Mouse (Mus musculus): ENCODE results near the gene Snx18. TPM values are rescaled to one million over a fixed set of nuclear protein-coding genes. Genes with fewer than 3 reads are reported as not detected.

Snx18 gene
- polyA plus RNA-seq, 1 experiment: 42.4 TPM

DNA sequence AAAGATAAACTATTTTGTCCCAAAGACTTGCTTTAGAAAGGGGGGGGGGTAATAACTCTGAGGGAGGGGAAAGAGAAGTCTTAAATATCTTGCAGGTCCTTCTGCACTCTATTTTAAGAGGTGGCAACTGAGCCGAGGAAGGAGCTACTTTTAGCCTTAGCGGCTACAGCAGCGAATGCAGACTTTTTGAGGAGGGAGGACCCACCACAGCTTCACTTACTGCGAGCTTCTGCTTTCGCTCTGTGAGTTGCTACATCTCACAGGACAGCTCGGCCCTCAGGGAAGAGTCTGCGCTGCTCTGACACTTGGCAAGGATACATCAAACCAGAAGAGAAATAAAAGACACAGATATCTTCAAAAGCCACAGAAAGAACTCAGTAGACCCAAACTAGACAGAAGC is 38.8 kb upstream of the Snx18 start:
- no peak overlapping the region for H3K27ac ChIP-seq (ENCODE audit: insufficient read depth, low read length)
- H3K27me3 ChIP-seq (ENCODE audit: control insufficient read depth, insufficient read depth, low read length, poor library complexity, severe bottlenecking): no peaks in the 10 kb centered on the region
- H3K36me3 ChIP-seq (ENCODE audit: control insufficient read depth, insufficient read depth, low read length, poor library complexity, severe bottlenecking): no peaks in the 10 kb centered on the region
- H3K4me3 ChIP-seq (ENCODE audit: low read depth, low read length): no peak overlapping the region
- no peak overlapping the region for H3K9ac ChIP-seq (ENCODE audit: low read depth, poor library complexity, severe bottlenecking)
- H3K9me3 ChIP-seq (replicated peaks; ENCODE audit: control insufficient read depth, insufficient read depth, low read length, poor library complexity, severe bottlenecking): no peaks in the 10 kb centered on the region; the same call in 1 of the 2 replicates
- no peak for TF ChIP-seq EP300 (IDR thresholded peaks at IDR 0.05; ENCODE audit: insufficient read depth, low read depth, low read length)
- TF ChIP-seq POLR2A (IDR thresholded peaks at IDR 0.05; ENCODE audit: insufficient read depth, low read length): no peak
- TF ChIP-seq CTCF (IDR thresholded peaks at IDR 0.05; ENCODE audit: low read depth, low read length): no peak
- H3K4me1 ChIP-seq (ENCODE audit: control insufficient read depth, insufficient read depth, low read length): no peaks in the 10 kb centered on the region

DNA sequence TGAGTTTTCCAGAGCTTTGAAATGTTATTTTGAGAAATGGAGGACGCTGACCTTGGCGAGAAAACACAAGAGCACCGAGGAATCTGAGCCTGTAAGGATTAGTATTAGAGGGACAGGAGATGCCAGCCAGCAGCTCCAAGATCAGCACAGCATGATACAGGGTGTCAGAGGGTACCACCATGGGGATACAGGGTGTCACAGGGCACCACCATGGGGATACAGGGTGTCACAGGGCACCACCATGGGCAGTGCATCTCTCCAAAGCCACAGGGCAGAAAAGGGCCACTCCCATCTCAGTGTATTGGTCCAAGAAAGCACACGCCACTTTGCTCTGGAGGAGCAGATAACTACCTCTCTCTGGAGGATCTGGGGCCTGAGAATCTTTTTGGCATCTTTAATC is 38.3 kb upstream of the Snx18 start:
- TF ChIP-seq POLR2A (IDR thresholded peaks at IDR 0.05; ENCODE audit: insufficient read depth, low read length) (no peak), CTCF (IDR thresholded peaks at IDR 0.05; ENCODE audit: low read depth, low read length) (no peak), EP300 (IDR thresholded peaks at IDR 0.05; ENCODE audit: insufficient read depth, low read depth, low read length) (no peak)
- no peak overlapping the region for H3K9ac ChIP-seq (ENCODE audit: low read depth, poor library complexity, severe bottlenecking)
- H3K36me3 ChIP-seq (ENCODE audit: control insufficient read depth, insufficient read depth, low read length, poor library complexity, severe bottlenecking): no peaks in the 10 kb centered on the region
- H3K27me3 ChIP-seq (ENCODE audit: control insufficient read depth, insufficient read depth, low read length, poor library complexity, severe bottlenecking): no peaks in the 10 kb centered on the region
- no peaks in the 10 kb centered on the region for H3K4me1 ChIP-seq (ENCODE audit: control insufficient read depth, insufficient read depth, low read length)
- H3K4me3 ChIP-seq (ENCODE audit: low read depth, low read length): no peak overlapping the region
- no peak overlapping the region for H3K27ac ChIP-seq (ENCODE audit: insufficient read depth, low read length)
- H3K9me3 ChIP-seq (replicated peaks; ENCODE audit: control insufficient read depth, insufficient read depth, low read length, poor library complexity, severe bottlenecking): no peaks in the 10 kb centered on the region; the same call in 1 of the 2 replicates

DNA sequence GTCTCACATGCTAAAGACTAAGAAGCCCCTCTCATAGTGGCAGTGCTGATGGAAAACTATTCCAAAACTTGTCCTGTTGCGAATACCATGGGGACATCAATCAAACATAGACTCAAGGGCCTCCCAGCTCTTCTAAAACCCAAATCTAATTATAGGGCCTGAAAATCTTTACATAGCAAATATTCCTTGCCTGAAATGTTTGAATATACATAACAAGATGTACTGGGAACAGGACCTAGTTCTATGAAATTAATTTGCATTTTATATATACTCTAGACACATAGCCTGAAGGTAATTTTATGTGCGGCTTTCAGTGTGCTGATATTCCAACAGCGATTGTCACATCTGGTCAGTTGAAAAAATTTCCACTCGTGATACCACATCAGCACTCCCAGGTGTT is 37.1 kb upstream of the Snx18 start:
- Histone ChIP-seq H3K4me3 (ENCODE audit: low read depth, low read length) (no peak overlapping the region), H3K9me3 (replicated peaks; ENCODE audit: control insufficient read depth, insufficient read depth, low read length, poor library complexity, severe bottlenecking) (no peaks in the 10 kb centered on the region; the same call in 1 of the 2 replicates), H3K9ac (ENCODE audit: low read depth, poor library complexity, severe bottlenecking) (no peak overlapping the region), H3K27me3 (ENCODE audit: control insufficient read depth, insufficient read depth, low read length, poor library complexity, severe bottlenecking) (no peaks in the 10 kb centered on the region), H3K36me3 (ENCODE audit: control insufficient read depth, insufficient read depth, low read length, poor library complexity, severe bottlenecking) (no peaks in the 10 kb centered on the region), H3K4me1 (ENCODE audit: control insufficient read depth, insufficient read depth, low read length) (no peaks in the 10 kb centered on the region), H3K27ac (ENCODE audit: insufficient read depth, low read length) (no peak overlapping the region)
- TF ChIP-seq CTCF (IDR thresholded peaks at IDR 0.05; ENCODE audit: low read depth, low read length): no peak
- no peak for TF ChIP-seq POLR2A (IDR thresholded peaks at IDR 0.05; ENCODE audit: insufficient read depth, low read length)
- no peak for TF ChIP-seq EP300 (IDR thresholded peaks at IDR 0.05; ENCODE audit: insufficient read depth, low read depth, low read length)

DNA sequence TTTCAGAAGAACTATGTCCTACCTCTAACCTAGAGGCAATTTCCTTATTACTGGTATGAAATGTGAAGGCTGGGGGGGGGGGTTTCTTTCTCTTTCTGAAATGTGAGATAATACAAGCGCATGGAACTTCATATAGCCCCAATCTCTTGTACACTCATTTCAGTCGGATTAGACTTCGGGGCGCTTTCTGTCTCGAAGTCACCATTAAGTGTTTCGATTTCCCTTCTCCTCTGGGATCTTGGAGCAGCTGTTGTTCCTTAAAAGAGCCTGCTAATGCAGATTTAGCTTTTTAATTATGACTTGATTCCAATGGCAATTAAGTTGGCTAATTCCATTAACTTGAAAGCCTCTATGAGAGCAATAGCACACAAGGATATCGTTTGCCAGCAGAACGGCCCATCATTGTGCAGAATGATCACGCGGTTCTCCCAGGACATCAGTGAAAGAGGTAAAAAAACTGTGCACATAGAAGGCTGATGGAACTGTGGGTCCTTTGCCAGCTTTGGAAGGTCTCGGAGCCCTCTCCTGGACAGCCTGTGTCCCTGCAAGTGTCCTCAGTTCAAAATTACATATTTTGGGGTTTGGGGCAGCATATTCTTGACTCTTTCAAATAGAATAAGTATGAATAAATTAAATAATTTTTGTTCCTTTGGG is 22.7 kb upstream of the Snx18 start:
- no peaks in the 10 kb centered on the region for H3K9me3 ChIP-seq (replicated peaks; ENCODE audit: control insufficient read depth, insufficient read depth, low read length, poor library complexity, severe bottlenecking)
- H3K36me3 ChIP-seq (ENCODE audit: control insufficient read depth, insufficient read depth, low read length, poor library complexity, severe bottlenecking): no peaks in the 10 kb centered on the region
- no peak overlapping the region for H3K9ac ChIP-seq (ENCODE audit: low read depth, poor library complexity, severe bottlenecking)
- H3K4me1 ChIP-seq (ENCODE audit: control insufficient read depth, insufficient read depth, low read length): no peaks in the 10 kb centered on the region
- TF ChIP-seq POLR2A (IDR thresholded peaks at IDR 0.05; ENCODE audit: insufficient read depth, low read length): no peak
- peak; percentile 38 for TF ChIP-seq CTCF (IDR thresholded peaks at IDR 0.05; ENCODE audit: low read depth, low read length)
- no peaks in the 10 kb centered on the region for H3K27me3 ChIP-seq (ENCODE audit: control insufficient read depth, insufficient read depth, low read length, poor library complexity, severe bottlenecking)
- no peak overlapping the region for H3K4me3 ChIP-seq (ENCODE audit: low read depth, low read length)
- no peak overlapping the region for H3K27ac ChIP-seq (ENCODE audit: insufficient read depth, low read length)

DNA sequence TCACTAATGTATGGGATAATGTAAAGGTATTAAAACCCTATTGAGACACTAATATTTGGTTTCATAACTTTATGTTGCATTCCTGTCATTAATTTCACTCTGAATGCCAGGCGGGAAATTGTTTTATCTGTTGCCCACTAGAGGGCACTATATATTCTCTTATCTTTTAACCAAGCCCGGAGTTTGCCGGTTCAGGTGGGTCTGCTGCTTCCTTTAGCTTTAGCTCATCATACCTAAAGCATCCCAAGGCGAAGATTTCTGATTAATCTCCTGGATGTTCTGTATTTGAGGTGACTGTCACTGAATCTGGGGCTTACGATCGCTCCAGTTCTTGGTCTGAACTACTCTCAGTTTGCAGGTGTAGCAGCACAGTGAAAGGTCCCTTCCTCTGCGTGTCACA is 20.6 kb upstream of the Snx18 start:
- Histone ChIP-seq H3K4me3 (ENCODE audit: low read depth, low read length) (no peak overlapping the region), H3K9ac (ENCODE audit: low read depth, poor library complexity, severe bottlenecking) (no peak overlapping the region), H3K4me1 (ENCODE audit: control insufficient read depth, insufficient read depth, low read length) (no peaks in the 10 kb centered on the region), H3K9me3 (replicated peaks; ENCODE audit: control insufficient read depth, insufficient read depth, low read length, poor library complexity, severe bottlenecking) (no peaks in the 10 kb centered on the region), H3K36me3 (ENCODE audit: control insufficient read depth, insufficient read depth, low read length, poor library complexity, severe bottlenecking) (no peaks in the 10 kb centered on the region), H3K27ac (ENCODE audit: insufficient read depth, low read length) (no peak overlapping the region), H3K27me3 (ENCODE audit: control insufficient read depth, insufficient read depth, low read length, poor library complexity, severe bottlenecking) (no peaks in the 10 kb centered on the region)
- no peak for TF ChIP-seq EP300 (IDR thresholded peaks at IDR 0.05; ENCODE audit: insufficient read depth, low read depth, low read length)
- no peak for TF ChIP-seq CTCF (IDR thresholded peaks at IDR 0.05; ENCODE audit: low read depth, low read length)
- no peak for TF ChIP-seq POLR2A (IDR thresholded peaks at IDR 0.05; ENCODE audit: insufficient read depth, low read length)

DNA sequence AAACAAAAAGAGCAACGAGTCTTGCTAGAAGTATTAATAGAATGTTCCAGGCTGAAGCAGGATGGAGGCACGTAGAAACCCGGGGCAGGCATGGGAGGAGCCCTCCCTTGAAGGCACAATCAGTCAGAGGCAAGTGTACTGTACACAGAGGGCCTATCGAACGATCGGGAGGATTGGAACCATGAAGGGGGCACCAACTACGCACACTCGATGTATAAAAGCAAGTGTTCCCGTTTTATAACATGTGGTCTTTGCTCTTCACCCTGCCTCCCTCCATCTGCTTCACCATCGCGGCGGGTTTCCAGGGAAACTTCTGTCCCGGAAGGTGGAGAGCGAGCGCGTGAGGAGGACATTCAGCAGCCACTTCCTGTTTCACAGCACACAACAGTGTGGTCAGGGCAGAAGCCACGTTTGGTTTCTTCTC is 17.4 kb upstream of the Snx18 start:
- no peaks in the 10 kb centered on the region for H3K27me3 ChIP-seq (ENCODE audit: control insufficient read depth, insufficient read depth, low read length, poor library complexity, severe bottlenecking)
- TF ChIP-seq CTCF (IDR thresholded peaks at IDR 0.05; ENCODE audit: low read depth, low read length) (no peak), EP300 (IDR thresholded peaks at IDR 0.05; ENCODE audit: insufficient read depth, low read depth, low read length) (no peak), POLR2A (IDR thresholded peaks at IDR 0.05; ENCODE audit: insufficient read depth, low read length) (no peak)
- H3K9ac ChIP-seq (ENCODE audit: low read depth, poor library complexity, severe bottlenecking): no peak overlapping the region
- H3K4me3 ChIP-seq (ENCODE audit: low read depth, low read length): no peak overlapping the region
- H3K27ac ChIP-seq (ENCODE audit: insufficient read depth, low read length): no peak overlapping the region
- H3K9me3 ChIP-seq (replicated peaks; ENCODE audit: control insufficient read depth, insufficient read depth, low read length, poor library complexity, severe bottlenecking): no peaks in the 10 kb centered on the region
- H3K36me3 ChIP-seq (ENCODE audit: control insufficient read depth, insufficient read depth, low read length, poor library complexity, severe bottlenecking): no peaks in the 10 kb centered on the region
- H3K4me1 ChIP-seq (ENCODE audit: control insufficient read depth, insufficient read depth, low read length): no peaks in the 10 kb centered on the region

Measured in ES-Bruce4 (cell line).